Mouse (Mus musculus) yolk sac, embryonic 10.5 days (tissue): ENCODE measurements at regions not wholly inside any gene's neighbourhood (a gene's known extent, or its start where the extent isn't known, plus 50 kb on each side); places are given as distances from the start of the nearest gene placed in this dataset.
"Not testable (repeated sequence)": the region's sequence is repeated elsewhere in the genome, so short reads cannot be mapped to it uniquely, and the experiment has no call there.

Source experiments
- DNase-seq: peaks from one replicate; pipeline ENCODE4 v3.0.0-alpha.2; 2017; ENCODE audit warnings: low spot score

DNA sequence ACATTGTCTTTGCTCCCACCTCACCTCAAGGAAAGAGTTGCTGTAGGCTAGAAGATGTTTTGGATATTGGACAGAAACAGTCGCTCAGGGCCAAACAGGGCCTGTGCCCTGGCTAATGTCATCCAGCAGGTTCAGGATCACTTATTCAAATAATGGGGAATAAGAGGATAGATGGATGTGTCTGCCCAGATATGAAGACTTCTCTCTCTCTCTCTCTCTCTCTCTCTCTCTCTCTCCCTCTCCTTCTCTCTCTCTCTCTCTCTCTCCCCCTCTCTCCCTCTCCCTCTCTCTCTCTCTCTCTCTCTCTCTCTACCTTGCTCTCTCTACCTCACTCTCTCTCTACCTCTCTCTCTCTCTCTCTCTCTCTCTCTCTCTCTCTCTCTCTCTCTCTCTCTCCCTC, 483.9 kb downstream of the 5730507C01Rik start:
- DNase-seq: not testable (repeated sequence)

DNA sequence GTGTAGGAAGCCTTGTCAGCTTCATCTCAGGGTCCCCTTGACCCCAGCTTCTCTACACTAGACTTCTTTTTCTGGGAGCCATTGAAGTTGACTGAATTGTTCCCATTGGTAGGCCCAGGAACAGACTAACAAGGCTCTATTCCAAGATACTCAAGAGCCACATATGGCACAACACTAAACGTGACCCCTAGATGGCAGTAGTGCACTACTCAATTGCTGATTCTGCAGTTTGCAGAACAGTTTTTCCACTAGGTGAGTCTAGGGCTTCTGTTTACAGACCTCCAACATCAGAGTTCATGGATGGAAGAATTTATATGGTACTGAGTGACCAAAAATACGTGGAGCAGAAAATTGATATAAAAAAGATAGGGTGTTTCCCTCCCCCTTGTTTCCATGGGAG, 486.3 kb downstream of the 5730507C01Rik start:
- DNase-seq: peak; percentile 2
